Mouse (Mus musculus) CH12.LX (cell line): ENCODE measurements around the gene Hpn. TPM values are rescaled to one million over a fixed set of nuclear protein-coding genes. Genes with fewer than 3 reads are reported as not detected.

Experiments
- DNase-seq: peaks from one replicate; pipeline ENCODE4 v3.0.0-alpha.2; 2013; ENCODE audit errors: extremely low read depth
- H3K27ac ChIP-seq: 2 replicates; pipeline ENCODE4 v1.5.1; 2012; ENCODE audit warnings: low read depth, mild to moderate bottlenecking, control low read depth, moderate library complexity; ENCODE audit not compliant: insufficient read depth
- H3K27me3 ChIP-seq: replicated peaks from 2 replicates; pipeline ENCODE3; 2012; ENCODE audit warnings: inconsistent platforms
- H3K36me3 ChIP-seq, 2 experiments: replicated peaks in 1 of 2; 2 replicates each; pipeline versions ENCODE3 to v1.6.1; 2012; ENCODE audit warnings: inconsistent platforms in 1 of 2, low read length in 1 of 2, mild to moderate bottlenecking in 1 of 2, mixed read lengths in 1 of 2, moderate library complexity in 1 of 2; ENCODE audit not compliant: control insufficient read depth in 1 of 2, insufficient read depth in 1 of 2
- H3K4me1 ChIP-seq, 2 experiments: 2 replicates each; pipeline ENCODE4 v1.6.1; 2012; ENCODE audit warnings: inconsistent platforms in 1 of 2, moderate library complexity in 1 of 2; ENCODE audit not compliant: insufficient read depth in 2 of 2, control insufficient read depth in 1 of 2
- H3K4me2 ChIP-seq: 2 replicates; pipeline ENCODE4 v1.6.1; 2012; ENCODE audit warnings: low read depth, mild to moderate bottlenecking, control low read depth; ENCODE audit not compliant: poor library complexity, insufficient read depth, severe bottlenecking
- H3K4me3 ChIP-seq, 3 experiments: fragments of 150-350 bp in 1 of 3; sonication (generic) in 1 of 3; replicated peaks in 1 of 3; 2 replicates each; pipeline versions ENCODE3 to v1.5.1; 2011 to 2012; ENCODE audit warnings: low read depth in 2 of 3, low read length in 2 of 3, mild to moderate bottlenecking in 2 of 3, moderate library complexity in 2 of 3, control low read depth in 1 of 3, improper control_type of control experiment in 1 of 3, inconsistent platforms in 1 of 3, mixed read lengths in 1 of 3; ENCODE audit not compliant: poor library complexity in 1 of 3
- H3K79me2 ChIP-seq: replicated peaks from 2 replicates; pipeline ENCODE4 v1.6.1; 2012; ENCODE audit warnings: mild to moderate bottlenecking, moderate library complexity; ENCODE audit not compliant: control insufficient read depth, poor library complexity, insufficient read depth, severe bottlenecking; ENCODE audit errors: extremely low read depth
- H3K9ac ChIP-seq: 2 replicates; pipeline ENCODE4 v1.6.1; 2012; ENCODE audit warnings: low read depth, mild to moderate bottlenecking, control low read depth, moderate library complexity; ENCODE audit not compliant: insufficient read depth
- H3K9me3 ChIP-seq: replicated peaks from 2 replicates; pipeline ENCODE3; 2012; ENCODE audit warnings: low read length, inconsistent platforms, mixed read lengths
- E2F4 ChIP-seq: IDR thresholded peaks from 2 replicates; pipeline ENCODE4 v1.6.1; 2011; ENCODE audit warnings: low read depth, low read length, improper control_type of control experiment; ENCODE audit not compliant: insufficient replicate concordance
- ELF1 ChIP-seq: IDR thresholded peaks from 2 replicates; pipeline ENCODE4 v1.6.1; 2014; ENCODE audit warnings: low read depth, mild to moderate bottlenecking, inconsistent platforms, low read length, improper control_type of control experiment
- EP300 ChIP-seq: IDR thresholded peaks from 2 replicates; pipeline ENCODE4 v1.6.1; 2011; ENCODE audit warnings: low read length, improper control_type of control experiment
- ETS1 ChIP-seq: conservative IDR thresholded peaks from 2 replicates; pipeline ENCODE4 v1.6.1; 2012; ENCODE audit warnings: low read depth, mild to moderate bottlenecking, inconsistent platforms, low read length, improper control_type of control experiment, moderate library complexity
- GABPA ChIP-seq: IDR thresholded peaks from 2 replicates; pipeline ENCODE4 v1.6.1; 2012; ENCODE audit warnings: low read depth, low read length, improper control_type of control experiment, inconsistent platforms; ENCODE audit not compliant: insufficient replicate concordance
- IRF4 ChIP-seq: IDR thresholded peaks from 2 replicates; pipeline ENCODE4 v1.6.1; 2014; ENCODE audit warnings: low read depth, mild to moderate bottlenecking, inconsistent platforms, low read length, improper control_type of control experiment
- MAFK ChIP-seq: IDR thresholded peaks from 2 replicates; pipeline ENCODE4 v1.6.1; 2011; ENCODE audit warnings: low read length, improper control_type of control experiment; ENCODE audit not compliant: insufficient replicate concordance
- MAX ChIP-seq: IDR thresholded peaks from 2 replicates; pipeline ENCODE4 v1.6.1; 2011; ENCODE audit warnings: low read length, improper control_type of control experiment
- MAZ ChIP-seq: IDR thresholded peaks from 2 replicates; pipeline ENCODE4 v1.6.1; 2012; ENCODE audit warnings: low read depth, mild to moderate bottlenecking, inconsistent platforms, low read length, improper control_type of control experiment, moderate library complexity
- MEF2A ChIP-seq: IDR thresholded peaks from 2 replicates; pipeline ENCODE4 v1.6.1; 2014; ENCODE audit warnings: low read depth, mild to moderate bottlenecking, inconsistent platforms, low read length, improper control_type of control experiment, borderline replicate concordance
- MYC ChIP-seq: IDR thresholded peaks from 2 replicates; pipeline ENCODE4 v1.6.1; 2011; ENCODE audit warnings: low read depth, mild to moderate bottlenecking, improper control_type of control experiment, low read length
- POLR2AphosphoS2 ChIP-seq: IDR thresholded peaks from 2 replicates; pipeline ENCODE4 v1.6.1; 2011; ENCODE audit warnings: low read depth, low read length, improper control_type of control experiment
- RAD21 ChIP-seq: IDR thresholded peaks from 2 replicates; pipeline ENCODE4 v1.6.1; 2011; ENCODE audit warnings: low read depth, mild to moderate bottlenecking, low read length, improper control_type of control experiment, moderate library complexity
- RCOR1 ChIP-seq: conservative IDR thresholded peaks from 2 replicates; pipeline ENCODE4 v1.6.1; 2012; ENCODE audit warnings: low read depth, mild to moderate bottlenecking, inconsistent platforms, low read length, improper control_type of control experiment
- SIN3A ChIP-seq: IDR thresholded peaks from 2 replicates; pipeline ENCODE4 v1.6.1; 2012; ENCODE audit warnings: low read length, improper control_type of control experiment, inconsistent platforms
- UBTF ChIP-seq: IDR thresholded peaks from 2 replicates; pipeline ENCODE4 v1.6.1; 2012; ENCODE audit warnings: low read depth, mild to moderate bottlenecking, inconsistent platforms, low read length, improper control_type of control experiment, moderate library complexity
- USF2 ChIP-seq: conservative IDR thresholded peaks from 2 replicates; pipeline ENCODE4 v1.6.1; 2011; ENCODE audit warnings: low read depth, low read length, improper control_type of control experiment
- ZKSCAN1 ChIP-seq: IDR thresholded peaks from 2 replicates; pipeline ENCODE4 v1.6.1; 2012; ENCODE audit warnings: low read depth, inconsistent platforms, low read length, improper control_type of control experiment, borderline replicate concordance
- dilution Hi-C: fragments of 300-500 bp; cut with MboI; formaldehyde crosslinking; loops from 2 replicates; pipeline ENCODE4 v1.14.3; 2020; ENCODE audit warnings: low sequenced_read_pairs; ENCODE audit not compliant: extremely low pct_unique_long_range_greater_than_20kb, extremely low pct_ligation_motif_present
- in situ Hi-C: fragments of 300-500 bp; cut with MboI; formaldehyde crosslinking; loops from 3 replicates; pipeline ENCODE4 v1.14.3; 2019; ENCODE audit warnings: low sequenced_read_pairs, low pct_ligation_motif_present, low pct_unique_long_range_greater_than_20kb, mixed read lengths
- polyA plus RNA-seq: library from polyadenylated mRNA; unstranded; fragments of >175 nt; gene quantifications from 2 replicates; pipeline ENCODE4 v1.2.1, GENCODE M21; 2012; ENCODE audit warnings: low read depth; ENCODE audit not compliant: insufficient read length
- total RNA-seq, 2 experiments: library from RNA; depleted of rRNA; stranded (reverse); fragments of 300-350 nt in 1 of 2; fragments of >200 nt in 1 of 2; gene quantifications; 2 replicates each; pipeline ENCODE4 v1.2.3; 2012 to 2014

The Hpn gene
- total and polyA plus RNA-seq, 3 experiments, result 3.0 to 16.7 (median 8.7) TPM

- H3K27me3 ChIP-seq, result peaks cover 11% of the 10 kb centered on the region
- in situ Hi-C loops (no loop called here), dilution Hi-C loops (no loop called here)
- H3K9ac ChIP-seq, result no peak overlapping the region
- H3K27ac ChIP-seq, result no peak overlapping the region
- H3K9me3 ChIP-seq, result peaks cover 3% of the 10 kb centered on the region
- no peak overlapping the region for H3K4me3 ChIP-seq
- DNase-seq, result no peak
- H3K4me1 ChIP-seq, result peaks cover 0 to 10% of the 10 kb centered on the region in 2 experiments; a peak in 2 of 4 replicates
- TF ChIP-seq EP300 (no peak), POLR2AphosphoS2 (no peak), USF2 (no peak), MEF2A (no peak), IRF4 (no peak), MAFK (no peak)
- TF ChIP-seq, all 38 proteins: peak for 0
- no peaks in the 10 kb centered on the region for H3K79me2 ChIP-seq
- H3K36me3 ChIP-seq, result no peaks in the 10 kb centered on the region
- no peak overlapping the region for H3K4me2 ChIP-seq
Observed at GRCm38 (mm10) chr7:31088206-31088605, 26.9 kb downstream of the Hpn start.

GRCm38 (mm10) chr7:31087262-31087661 is 27.8 kb downstream of the Hpn start:
- no peak overlapping the region for H3K9ac ChIP-seq
- TF ChIP-seq SIN3A (no peak), RCOR1 (no peak), POLR2AphosphoS2 (no peak), ETS1 (no peak), UBTF (no peak), RAD21 (no peak), ELF1 (no peak), MAX (no peak), ZKSCAN1 (no peak), MAZ (no peak), MYC (no peak), E2F4 (no peak), MAFK (no peak), GABPA (no peak)
- DNase-seq, result no peak
- H3K9me3 ChIP-seq, result peaks cover 3% of the 10 kb centered on the region
- no peak overlapping the region for H3K4me2 ChIP-seq
- in situ Hi-C loops (no loop called here), dilution Hi-C loops (no loop called here)
- no peak overlapping the region for H3K27ac ChIP-seq
- H3K27me3 ChIP-seq, result peaks cover 8% of the 10 kb centered on the region
- no peaks in the 10 kb centered on the region for H3K36me3 ChIP-seq
- H3K79me2 ChIP-seq, result no peaks in the 10 kb centered on the region
- H3K4me1 ChIP-seq, result peaks cover 0 to 16% of the 10 kb centered on the region in 2 experiments; a peak in 2 of 4 replicates
- H3K4me3 ChIP-seq, result no peak overlapping the region
